ENCODE assay signal across 13 mouse cellular contexts in genomic region chrX:78769408-78769807, GRCm38 (mm10).
A peak's percentile ranks its signal among the peaks of the same experiment; 100 is the strongest.
DNase-seq lines count a peak whose midpoint lies in the region; ATAC-seq lines count a peak whose summit lies in the region.
"Had no signal": no experiment of that assay in that cellular context is flagged by ENCODE, and none has a peak within 500 bp of the region (broad histone marks: within the 10 kb centered on the region; RNA-seq: fewer than 3 reads in every experiment).

No protein-coding gene starts in this region.

- DNase-seq in frontal cortex, postnatal 25 days (ENCODE audit: low spot score in 2 of 2): no peak
- DNase-seq in NIH3T3 (ENCODE audit: low read depth): peak; percentile 4
- peak; percentile 21 for DNase-seq in brain, adult 2 months (ENCODE audit: low read depth, low spot score)
- DNase-seq in telencephalon, adult 2 months (ENCODE audit: low read depth, low spot score): peak; percentile 8
- DNase-seq in right cerebral cortex, postnatal 14 days: no peak
- DNase-seq: adrenal gland, adult 8-10 months; adrenal gland, postnatal 36 days; cerebellum, adult 18-20 months; cerebellum, postnatal 10 days; gastrocnemius, postnatal 14 days; heart, postnatal 36 days had no signal

- ATAC-seq in frontal cortex, adult (ENCODE audit: low TSS enrichment): peak; percentile 83
- ATAC-seq: intestine, embryonic 16.5 days had no signal

Comparison
In these comparisons a context has a peak if more than half of its experiments do, and no peak if none do; other contexts are left out.
1. DNase-seq: peak in NIH3T3 (single experiment), brain, adult 2 months (single experiment) and telencephalon, adult 2 months (single experiment); none in frontal cortex, postnatal 25 days (0 of 2) and right cerebral cortex, postnatal 14 days (single experiment).